Mouse (Mus musculus) lung, adult 2 months (tissue): ENCODE measurements around the gene Kbtbd12.

Experiments used
- CTCF ChIP-seq: fragments of 200-500 bp; IDR thresholded peaks from 2 replicates; pipeline ENCODE4 v1.5.1; 2011; ENCODE audit warnings: mild to moderate bottlenecking, low read length, control low read depth; ENCODE audit not compliant: insufficient read depth
- POLR2A ChIP-seq: fragments of 200-500 bp; IDR thresholded peaks from 2 replicates; pipeline ENCODE4 v1.6.1; 2011; ENCODE audit warnings: low read depth, mild to moderate bottlenecking, control low read depth, low read length, borderline replicate concordance; ENCODE audit errors: extremely low read depth

DNA sequence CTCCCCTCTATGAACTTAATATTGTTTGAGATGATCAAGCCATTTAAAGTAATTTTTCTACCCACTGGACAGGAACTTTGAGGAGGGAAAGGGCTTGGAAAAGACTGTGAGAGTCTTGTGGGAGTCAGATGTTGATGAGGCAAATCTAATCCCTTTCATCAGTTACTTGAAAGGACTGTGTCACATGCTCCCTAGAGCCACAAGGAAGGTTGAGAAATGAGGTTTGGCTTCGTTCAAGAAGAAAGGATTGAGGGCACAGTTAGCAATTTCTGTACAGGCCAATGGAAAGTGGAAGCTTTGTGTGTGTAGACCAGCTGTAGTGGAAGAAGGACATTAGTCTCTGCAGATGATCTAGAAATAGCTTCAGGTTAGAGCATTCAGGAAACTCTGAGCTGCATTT lies 1.2 kb upstream of the Kbtbd12 start:
- TF ChIP-seq CTCF (no peak), POLR2A (no peak)
